Mouse (Mus musculus) midbrain, embryonic 11.5 days (tissue): ENCODE data around the gene Cyth3. TPM values are rescaled to one million over a fixed set of nuclear protein-coding genes. Genes with fewer than 3 reads are reported as not detected.

Source experiments
- ATAC-seq: fragments of 200-750 bp; cut with Nextera tagmentation; 2 replicates; pipeline ENCODE4 v1.8.0; 2017; ENCODE audit warnings: moderate TSS enrichment, moderate library complexity; ENCODE audit not compliant: low FRiP score
- DNase-seq: peaks from one replicate; pipeline ENCODE4 v3.0.0; 2015; ENCODE audit warnings: low spot score; ENCODE audit errors: missing footprints
- H3K27ac ChIP-seq: fragments of 300-500 bp; sonication (generic); 2 replicates; pipeline ENCODE4 v1.5.1; 2014; ENCODE audit warnings: low read depth, low read length
- H3K27me3 ChIP-seq: fragments of 300-500 bp; sonication (generic); 2 replicates; pipeline ENCODE4 v1.6.1; 2014; ENCODE audit warnings: mild to moderate bottlenecking, low read length, moderate library complexity, mixed read lengths; ENCODE audit not compliant: control insufficient read depth, insufficient read depth
- H3K36me3 ChIP-seq: fragments of 300-500 bp; sonication (generic); 2 replicates; pipeline ENCODE4 v1.6.1; 2014; ENCODE audit warnings: mild to moderate bottlenecking, low read length, moderate library complexity, mixed read lengths; ENCODE audit not compliant: control insufficient read depth, insufficient read depth
- H3K4me1 ChIP-seq: fragments of 300-500 bp; sonication (generic); 2 replicates; pipeline ENCODE4 v1.6.1; 2014; ENCODE audit warnings: low read length; ENCODE audit not compliant: control insufficient read depth, insufficient read depth
- H3K4me2 ChIP-seq: fragments of 300-500 bp; sonication (generic); 2 replicates; pipeline ENCODE4 v1.6.1; 2014; ENCODE audit warnings: mild to moderate bottlenecking, moderate library complexity
- H3K4me3 ChIP-seq: fragments of 300-500 bp; sonication (generic); 2 replicates; pipeline ENCODE4 v1.5.1; 2014; ENCODE audit warnings: low read depth, low read length
- H3K9ac ChIP-seq: fragments of 300-500 bp; sonication (generic); 2 replicates; pipeline ENCODE4 v1.6.1; 2014; ENCODE audit warnings: low read length
- H3K9me3 ChIP-seq: fragments of 300-500 bp; sonication (generic); 2 replicates; pipeline ENCODE4 v1.6.1; 2016; ENCODE audit warnings: low read length; ENCODE audit not compliant: control insufficient read depth
- WGBS: fragments of 180-500 bp; shearing (Covaris S2); extraction: QIAGEN DNeasy Blood & Tissue Kit; methylation state at CpG from one replicate; pipeline ENCODE4 v1.1.7; 2014; 5-methylcytosine and 5-hydroxymethylcytosine counted together
- polyA plus RNA-seq: library from polyadenylated mRNA; unstranded; fragments of >200 nt; fragmentation: Nextera tagmentation; extraction: Ambion mirVana; gene quantifications from 2 replicates; pipeline ENCODE4 v1.2.1, GENCODE M21; 2014

Cyth3 gene
- polyA plus RNA-seq, 1 experiment from 2014 or later, result 27.6 TPM

DNA sequence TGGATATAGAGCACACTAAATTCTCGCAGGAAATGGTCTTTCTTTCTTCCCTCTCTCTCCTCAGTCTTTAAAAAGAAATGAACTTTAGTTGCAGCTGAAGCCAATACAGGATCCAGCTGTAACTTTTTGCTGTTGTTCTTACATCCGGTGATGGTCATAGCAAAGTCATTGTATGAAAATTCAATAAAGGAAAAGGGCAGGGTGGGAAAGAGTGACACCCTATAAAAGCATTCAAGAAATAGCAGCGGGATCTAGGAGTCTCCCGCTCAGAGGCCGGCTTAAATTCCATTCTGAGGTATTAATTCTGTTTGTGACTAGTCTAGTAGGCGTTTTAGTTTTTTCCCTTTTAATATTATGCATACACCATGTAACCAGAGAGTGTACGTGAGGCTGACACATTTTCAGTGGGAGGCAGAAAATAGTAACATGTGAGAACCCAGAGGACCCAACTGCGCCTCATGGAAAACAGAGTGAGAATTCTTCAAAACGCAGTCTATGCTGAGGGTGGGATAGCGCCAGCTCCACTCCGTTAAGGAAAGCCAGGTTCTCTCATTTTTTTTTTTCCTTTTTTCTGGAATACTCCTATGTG, 15.7 kb downstream of the Cyth3 start:
- no peak for DNase-seq
- Histone ChIP-seq H3K4me3 (no peak overlapping the region), H3K27ac (no peak overlapping the region), H3K9me3 (no peaks in the 10 kb centered on the region), H3K36me3 (no peaks in the 10 kb centered on the region), H3K9ac (no peak overlapping the region), H3K27me3 (no peaks in the 10 kb centered on the region), H3K4me2 (no peak overlapping the region), H3K4me1 (no peaks in the 10 kb centered on the region)
- WGBS, result 81% methylated on average over 11 of the region's 11 CpGs
- no peak for ATAC-seq

- Histone ChIP-seq H3K9me3 (no peaks in the 10 kb centered on the region), H3K9ac (no peak overlapping the region), H3K27me3 (no peaks in the 10 kb centered on the region), H3K4me3 (no peak overlapping the region), H3K27ac (no peak overlapping the region), H3K36me3 (no peaks in the 10 kb centered on the region), H3K4me2 (no peak overlapping the region), H3K4me1 (no peaks in the 10 kb centered on the region)
- ATAC-seq (no peak), DNase-seq (no peak)
- WGBS, result 85% methylated on average over 7 of the region's 7 CpGs
These were observed 16.4 kb downstream of the Cyth3 start for GRCm38 (mm10) chr5:143638516-143639270.

DNA sequence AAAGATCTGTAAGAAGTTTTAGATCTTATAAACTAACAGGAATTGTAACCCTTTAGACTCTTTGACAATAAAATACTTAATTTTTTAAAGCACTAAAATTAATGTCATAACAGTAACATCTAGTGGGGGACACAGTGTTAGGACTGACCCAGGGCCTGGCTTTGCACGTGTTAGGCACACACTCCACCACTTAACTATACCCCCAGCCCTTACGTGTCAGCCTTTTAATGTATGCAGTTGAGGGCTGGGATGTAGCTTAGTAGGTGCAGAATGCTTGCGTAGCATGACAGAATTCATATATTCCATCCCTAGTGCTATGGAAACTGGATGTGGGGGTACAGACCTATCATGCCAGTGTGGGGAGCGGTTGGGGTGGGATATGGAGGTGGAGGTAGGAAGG, 17.1 kb downstream of the Cyth3 start:
- DNase-seq, result no peak
- no peak for ATAC-seq
- Histone ChIP-seq H3K36me3 (no peaks in the 10 kb centered on the region), H3K27me3 (no peaks in the 10 kb centered on the region), H3K9ac (no peak overlapping the region), H3K4me2 (no peak overlapping the region), H3K27ac (no peak overlapping the region), H3K9me3 (no peaks in the 10 kb centered on the region), H3K4me1 (no peaks in the 10 kb centered on the region), H3K4me3 (no peak overlapping the region)
- 91% methylated on average over 4 of the region's 4 CpGs for whole genome bisulfite sequencing

- WGBS, result 89% methylated on average over 7 of the region's 7 CpGs
- no peaks in the 10 kb centered on the region for H3K9me3 ChIP-seq
- no peak overlapping the region for H3K9ac ChIP-seq
- no peak overlapping the region for H3K27ac ChIP-seq
- H3K4me1 ChIP-seq, result no peaks in the 10 kb centered on the region
- no peak overlapping the region for H3K4me2 ChIP-seq
- DNase-seq, result no peak
- no peak overlapping the region for H3K4me3 ChIP-seq
- H3K36me3 ChIP-seq, result no peaks in the 10 kb centered on the region
- H3K27me3 ChIP-seq, result no peaks in the 10 kb centered on the region
- ATAC-seq, result no peak
These were observed 17.6 kb downstream of the Cyth3 start for GRCm38 (mm10) chr5:143639810-143640209.

DNA sequence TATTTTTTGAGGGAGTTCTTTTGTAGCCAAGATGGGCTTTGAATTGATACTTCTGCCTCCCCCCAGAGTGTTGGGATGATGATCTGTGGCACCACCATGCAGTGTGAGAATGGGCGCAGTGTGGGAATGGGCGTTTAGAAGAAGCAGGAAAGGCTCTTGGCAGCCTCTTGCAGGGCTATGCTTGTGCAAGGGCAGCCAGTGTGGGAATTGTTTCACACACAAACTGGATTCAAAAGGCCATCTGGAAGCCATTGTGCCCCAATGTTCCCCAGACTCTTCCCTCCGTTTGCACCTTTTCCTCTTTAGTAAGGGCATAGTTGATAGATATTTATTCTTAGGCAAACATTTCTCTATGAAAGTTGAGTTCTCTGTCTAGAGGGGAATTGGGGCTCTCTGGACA, 19.3 kb downstream of the Cyth3 start:
- no peaks in the 10 kb centered on the region for H3K36me3 ChIP-seq
- WGBS, result 83% methylated on average over 3 of the region's 3 CpGs

GRCm38 (mm10) chr5:143642262-143642831, 20.1 kb downstream of the Cyth3 start:
- Histone ChIP-seq H3K4me3 (no peak overlapping the region), H3K4me2 (no peak overlapping the region), H3K36me3 (no peaks in the 10 kb centered on the region), H3K27me3 (no peaks in the 10 kb centered on the region), H3K9ac (no peak overlapping the region), H3K9me3 (no peaks in the 10 kb centered on the region), H3K27ac (no peak overlapping the region), H3K4me1 (no peaks in the 10 kb centered on the region)
- 74% methylated on average over 4 of the region's 4 CpGs for WGBS
- ATAC-seq, result no peak
- no peak for DNase-seq

More for the DNA sequence above, 19.3 kb downstream of the Cyth3 start:
- no peaks in the 10 kb centered on the region for H3K27me3 ChIP-seq
- no peak overlapping the region for H3K27ac ChIP-seq
- DNase-seq (no peak), ATAC-seq (no peak)
- H3K4me1 ChIP-seq, result no peaks in the 10 kb centered on the region
- H3K4me3 ChIP-seq, result no peak overlapping the region
- no peak overlapping the region for H3K4me2 ChIP-seq
- no peak overlapping the region for H3K9ac ChIP-seq
- no peaks in the 10 kb centered on the region for H3K9me3 ChIP-seq

GRCm38 (mm10) chr5:143645976-143646375, 23.7 kb downstream of the Cyth3 start:
- Histone ChIP-seq H3K36me3 (no peaks in the 10 kb centered on the region), H3K9me3 (no peaks in the 10 kb centered on the region), H3K4me1 (no peaks in the 10 kb centered on the region), H3K27ac (no peak overlapping the region), H3K4me2 (no peak overlapping the region), H3K27me3 (no peaks in the 10 kb centered on the region), H3K4me3 (no peak overlapping the region), H3K9ac (no peak overlapping the region)
- no peak for DNase-seq
- 85% methylated on average over 5 of the region's 5 CpGs for WGBS
- ATAC-seq, result no peak

DNA sequence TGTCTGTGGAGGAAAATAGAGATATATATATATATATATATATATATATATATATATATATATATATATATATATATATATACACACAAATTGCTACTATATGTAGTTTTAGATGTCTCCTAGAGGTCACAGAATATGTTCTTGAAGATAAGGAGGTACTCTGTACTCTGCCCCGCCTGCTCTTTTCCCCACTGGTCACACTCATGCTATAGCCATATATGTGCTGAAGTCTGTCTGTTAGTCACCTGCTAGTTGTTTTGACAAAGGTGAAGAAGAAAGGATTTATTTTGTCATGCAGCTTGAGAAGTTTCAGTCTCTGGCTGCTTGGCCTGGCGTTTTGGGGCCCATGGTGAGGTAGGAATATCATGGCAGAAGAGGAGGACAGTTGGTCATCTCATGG, 25.2 kb downstream of the Cyth3 start:
- no peak overlapping the region for H3K9ac ChIP-seq
- DNase-seq (no peak), ATAC-seq (no peak)
- no peaks in the 10 kb centered on the region for H3K4me1 ChIP-seq
- no peak overlapping the region for H3K27ac ChIP-seq
- H3K27me3 ChIP-seq, result no peaks in the 10 kb centered on the region
- H3K36me3 ChIP-seq, result no peaks in the 10 kb centered on the region
- no peak overlapping the region for H3K4me3 ChIP-seq
- H3K9me3 ChIP-seq, result no peaks in the 10 kb centered on the region
- no peak overlapping the region for H3K4me2 ChIP-seq
- WGBS, result 81% methylated on average over 2 of the region's 2 CpGs

DNA sequence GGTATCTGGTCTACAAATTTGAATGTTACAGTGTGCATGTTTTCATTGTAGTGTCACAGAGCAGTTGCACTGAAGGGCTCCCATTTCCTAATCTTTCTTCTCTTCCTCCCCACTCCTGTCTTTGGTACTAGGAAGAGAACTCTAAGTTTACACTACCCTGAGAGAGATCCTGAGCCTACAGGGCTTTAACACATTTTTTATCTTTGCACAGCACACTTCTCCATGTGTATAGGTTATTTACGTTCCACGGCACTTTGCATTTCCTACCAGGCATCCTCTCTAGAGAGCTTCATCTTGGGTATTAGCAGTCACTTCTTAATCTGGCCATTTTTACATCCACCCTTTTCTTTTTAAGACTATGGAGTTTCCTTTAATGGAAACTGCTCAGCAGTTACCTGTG, 25.8 kb downstream of the Cyth3 start:
- Histone ChIP-seq H3K4me3 (no peak overlapping the region), H3K36me3 (no peaks in the 10 kb centered on the region), H3K4me2 (no peak overlapping the region), H3K4me1 (no peaks in the 10 kb centered on the region), H3K9ac (no peak overlapping the region), H3K9me3 (no peaks in the 10 kb centered on the region), H3K27me3 (no peaks in the 10 kb centered on the region), H3K27ac (no peak overlapping the region)
- DNase-seq (no peak), ATAC-seq (no peak)
- WGBS, result 95% methylated on average over 2 of the region's 2 CpGs
